Mouse (Mus musculus) small intestine, adult 2 months (tissue): ENCODE measurements around the gene Lhfp.

ENCODE experiments used
- CTCF ChIP-seq: fragments of 200-500 bp; IDR thresholded peaks from 2 replicates; pipeline ENCODE4 v1.5.1; 2012; ENCODE audit warnings: low read depth, mild to moderate bottlenecking, control low read depth, inconsistent platforms, low read length, moderate library complexity, mixed read lengths; ENCODE audit not compliant: insufficient replicate concordance, insufficient read length; ENCODE audit errors: extremely low read depth
- POLR2A ChIP-seq: fragments of 200-500 bp; IDR thresholded peaks from 2 replicates; pipeline ENCODE4 v1.6.1; 2012; ENCODE audit warnings: low read depth, mild to moderate bottlenecking, control low read depth, inconsistent platforms, low read length, moderate library complexity

GRCm38 (mm10) chr3:53043206-53043780, 2.0 kb downstream of the Lhfp start:
- TF ChIP-seq CTCF (no peak), POLR2A (no peak)
